Mouse (Mus musculus) MEL (cell line): ENCODE results near the gene Per2. TPM values are rescaled to one million over a fixed set of nuclear protein-coding genes. Genes with fewer than 3 reads are reported as not detected.

Source experiments
- DNase-seq: peaks from one replicate; pipeline ENCODE4 v3.0.0; 2011; ENCODE audit warnings: low read depth, low spot score
- H3K27ac ChIP-seq: 2 replicates; pipeline ENCODE4 v1.5.1; 2012; ENCODE audit warnings: low read depth, mild to moderate bottlenecking, control low read depth, low read length, moderate library complexity; ENCODE audit not compliant: control insufficient read depth
- H3K27me3 ChIP-seq, 2 experiments: fragments of 150-350 bp in 1 of 2; sonication (generic) in 1 of 2; 2 replicates each; pipeline ENCODE4 v1.6.1; 2012; ENCODE audit warnings: low read length in 2 of 2, mild to moderate bottlenecking in 2 of 2, improper control_type of control experiment in 1 of 2, moderate library complexity in 1 of 2; ENCODE audit not compliant: insufficient read depth in 2 of 2, control insufficient read depth in 1 of 2
- H3K36me3 ChIP-seq, 2 experiments: 2 replicates each; pipeline ENCODE4 v1.6.1; 2012 to 2014; ENCODE audit warnings: low read length in 2 of 2, improper control_type of control experiment in 1 of 2, inconsistent platforms in 1 of 2, mild to moderate bottlenecking in 1 of 2; ENCODE audit not compliant: insufficient read depth in 2 of 2, control insufficient read depth in 1 of 2
- H3K4me1 ChIP-seq, 2 experiments: fragments of 150-350 bp in 1 of 2; sonication (generic) in 1 of 2; 2 replicates each; pipeline ENCODE4 v1.6.1; 2012; ENCODE audit warnings: low read length in 2 of 2, improper control_type of control experiment in 1 of 2, mild to moderate bottlenecking in 1 of 2; ENCODE audit not compliant: insufficient read depth in 2 of 2, control insufficient read depth in 1 of 2
- H3K4me3 ChIP-seq, 2 experiments: fragments of 150-350 bp in 1 of 2; sonication (generic) in 1 of 2; 2 replicates each; pipeline ENCODE4 v1.5.1; 2012; ENCODE audit warnings: low read depth in 2 of 2, low read length in 2 of 2, mild to moderate bottlenecking in 2 of 2, moderate library complexity in 2 of 2, control low read depth in 1 of 2, improper control_type of control experiment in 1 of 2; ENCODE audit not compliant: control insufficient read depth in 1 of 2, insufficient read depth in 1 of 2
- H3K79me2 ChIP-seq: 2 replicates; pipeline ENCODE4 v1.6.1; 2012; ENCODE audit warnings: mild to moderate bottlenecking, low read length, moderate library complexity; ENCODE audit not compliant: control insufficient read depth, poor library complexity, insufficient read depth
- H3K9ac ChIP-seq: 2 replicates; pipeline ENCODE4 v1.6.1; 2012; ENCODE audit warnings: low read depth, mild to moderate bottlenecking, control low read depth, low read length, moderate library complexity; ENCODE audit not compliant: control insufficient read depth, poor library complexity, severe bottlenecking
- H3K9me3 ChIP-seq: fragments of 150-350 bp; sonication (generic); replicated peaks from 2 replicates; pipeline ENCODE4 v1.6.1; 2012; ENCODE audit warnings: mild to moderate bottlenecking, low read length, improper control_type of control experiment, moderate library complexity; ENCODE audit not compliant: insufficient read depth
- BHLHE40 ChIP-seq: IDR thresholded peaks from 2 replicates; pipeline ENCODE4 v1.6.1; 2012; ENCODE audit warnings: low read depth, mild to moderate bottlenecking, inconsistent platforms, low read length, improper control_type of control experiment, borderline replicate concordance
- CTCF ChIP-seq, 3 experiments: IDR thresholded peaks in 2 of 3; conservative IDR thresholded peaks in 1 of 3; 2 replicates each; pipeline ENCODE4 v1.5.1; 2011 to 2012; ENCODE audit warnings: low read length in 3 of 3, low read depth in 2 of 3, mild to moderate bottlenecking in 2 of 3, improper control_type of control experiment in 1 of 3, inconsistent platforms in 1 of 3, mixed read lengths in 1 of 3, moderate library complexity in 1 of 3; ENCODE audit not compliant: control insufficient read depth in 1 of 3, insufficient read depth in 1 of 3, poor library complexity in 1 of 3, severe bottlenecking in 1 of 3
- E2F4 ChIP-seq: IDR thresholded peaks from 2 replicates; pipeline ENCODE4 v1.6.1; 2011; ENCODE audit warnings: low read depth, low read length, improper control_type of control experiment, borderline replicate concordance
- ELF1 ChIP-seq: IDR thresholded peaks from 2 replicates; pipeline ENCODE4 v1.6.1; 2014; ENCODE audit warnings: low read depth, mild to moderate bottlenecking, inconsistent platforms, low read length, improper control_type of control experiment, moderate library complexity
- ETS1 ChIP-seq: IDR thresholded peaks from 2 replicates; pipeline ENCODE4 v1.6.1; 2012; ENCODE audit warnings: low read depth, mild to moderate bottlenecking, inconsistent platforms, low read length, improper control_type of control experiment, moderate library complexity
- HCFC1 ChIP-seq: IDR thresholded peaks from 2 replicates; pipeline ENCODE4 v1.6.1; 2012; ENCODE audit warnings: low read depth, mild to moderate bottlenecking, inconsistent platforms, low read length, improper control_type of control experiment, moderate library complexity
- JUND ChIP-seq: IDR thresholded peaks from 2 replicates; pipeline ENCODE4 v1.6.1; 2011; ENCODE audit warnings: low read depth, mild to moderate bottlenecking, improper control_type of control experiment, low read length
- KAT2A ChIP-seq: conservative IDR thresholded peaks from 2 replicates; pipeline ENCODE4 v1.6.1; 2012; ENCODE audit warnings: low read depth, low read length, improper control_type of control experiment, inconsistent platforms
- MAFK ChIP-seq: IDR thresholded peaks from 2 replicates; pipeline ENCODE4 v1.6.1; 2011; ENCODE audit warnings: low read depth, mild to moderate bottlenecking, low read length, improper control_type of control experiment, borderline replicate concordance
- MYB ChIP-seq: IDR thresholded peaks from 2 replicates; pipeline ENCODE4 v1.6.1; 2011; ENCODE audit warnings: mild to moderate bottlenecking, low read depth, low read length, improper control_type of control experiment
- MYC ChIP-seq: IDR thresholded peaks from 2 replicates; pipeline ENCODE4 v1.6.1; 2011; ENCODE audit warnings: low read depth, mild to moderate bottlenecking, low read length, improper control_type of control experiment, moderate library complexity
- TAL1 ChIP-seq: IDR thresholded peaks from 2 replicates; pipeline ENCODE4 v1.6.1; 2012; ENCODE audit warnings: mild to moderate bottlenecking, inconsistent platforms, low read length, moderate library complexity, mixed read lengths
- USF2 ChIP-seq, 2 experiments: IDR thresholded peaks; 2 replicates each; pipeline ENCODE4 v1.6.1; 2011 to 2012; ENCODE audit warnings: improper control_type of control experiment in 2 of 2, low read length in 2 of 2, borderline replicate concordance in 1 of 2, inconsistent platforms in 1 of 2, low read depth in 1 of 2, mild to moderate bottlenecking in 1 of 2; ENCODE audit not compliant: insufficient read depth in 1 of 2
- ZC3H11A ChIP-seq: IDR thresholded peaks from 2 replicates; pipeline ENCODE4 v1.6.1; 2012; ENCODE audit warnings: low read depth, mild to moderate bottlenecking, inconsistent platforms, low read length, improper control_type of control experiment
- ZMIZ1 ChIP-seq: IDR thresholded peaks from 2 replicates; pipeline ENCODE4 v1.6.1; 2012; ENCODE audit warnings: low read depth, mild to moderate bottlenecking, inconsistent platforms, low read length, improper control_type of control experiment, moderate library complexity
- polyA plus RNA-seq, 2 experiments: library from polyadenylated mRNA; stranded (reverse) in 1 of 2; unstranded in 1 of 2; fragments of >175 nt in 1 of 2; fragments of >200 nt in 1 of 2; gene quantifications; 2 replicates each; pipeline versions ENCODE4 v1.2.1 to v1.2.4; 2012; ENCODE audit warnings: low replicate concordance in 2 of 2, low read depth in 1 of 2; ENCODE audit not compliant: insufficient read length in 2 of 2, insufficient read depth in 1 of 2, missing spikeins in 1 of 2
- total RNA-seq: library from RNA; depleted of rRNA; stranded (reverse); fragments of 300-350 nt; gene quantifications from 2 replicates; pipeline ENCODE4 v1.2.3, GENCODE M21; 2012

Per2 gene
- total and polyA plus RNA-seq, 3 experiments: 4.3 to 8.3 TPM; not detected in 1

- no peak for TF ChIP-seq BHLHE40
- TF ChIP-seq CTCF (IDR thresholded peaks at IDR 0.05 in 2 of 3, conservative IDR thresholded peaks at IDR 0.05 in 1 of 3; ENCODE audit: control insufficient read depth in 1 of 3, insufficient read depth in 1 of 3, low read depth in 2 of 3, low read length in 3 of 3, poor library complexity in 1 of 3, severe bottlenecking in 1 of 3): no peak
- TF ChIP-seq JUND: no peak
- TF ChIP-seq ETS1: no peak
- TF ChIP-seq MAFK: no peak
- no peak for TF ChIP-seq MYC
- no peak for TF ChIP-seq ELF1
- TF ChIP-seq E2F4: no peak
- no peak for TF ChIP-seq USF2 (IDR thresholded peaks at IDR 0.05; ENCODE audit: borderline replicate concordance in 1 of 2, insufficient read depth in 1 of 2, low read depth in 1 of 2, low read length in 2 of 2)
- TF ChIP-seq KAT2A: no peak
- no peak for TF ChIP-seq ZC3H11A
- no peak for TF ChIP-seq MYB
- no peak for TF ChIP-seq TAL1
- no peak for TF ChIP-seq HCFC1
- Histone ChIP-seq H3K4me1 (no peaks in the 10 kb centered on the region), H3K27me3 (no peaks in the 10 kb centered on the region), H3K36me3 (peaks cover 4 to 60% of the 10 kb centered on the region in 2 experiments; a peak in 3 of 4 replicates), H3K79me2 (peaks cover 26% of the 10 kb centered on the region), H3K9me3 (no peaks in the 10 kb centered on the region), H3K27ac (no peak overlapping the region), H3K4me3 (no peak overlapping the region), H3K9ac (no peak overlapping the region)
- no peak for DNase-seq
Measured at GRCm38 (mm10) chr1:91390369-91390768, 68.8 kb downstream of the Per2 start.

DNA sequence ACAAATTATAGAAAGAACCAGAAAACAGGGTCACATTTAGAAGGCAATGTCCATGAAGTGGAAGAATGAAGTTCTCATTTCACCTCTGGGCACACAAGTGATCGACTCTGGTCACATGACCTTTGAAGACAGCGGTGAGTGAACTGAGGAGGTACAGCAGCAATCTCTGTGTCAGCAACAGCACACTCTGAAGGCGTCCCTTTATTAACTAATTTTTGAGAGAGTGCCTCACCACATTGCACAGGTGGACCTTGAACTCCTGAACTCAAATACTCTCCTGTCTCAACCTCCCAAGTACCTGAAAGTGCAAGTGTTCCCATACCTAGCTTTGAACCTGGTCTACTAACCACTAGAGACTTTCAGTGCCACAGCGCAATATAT, 78.0 kb downstream of the Per2 start:
- Histone ChIP-seq H3K4me1 (no peaks in the 10 kb centered on the region), H3K9me3 (no peaks in the 10 kb centered on the region), H3K79me2 (no peaks in the 10 kb centered on the region), H3K36me3 (peaks cover 0 to 34% of the 10 kb centered on the region in 2 experiments; a peak in 2 of 4 replicates), H3K4me3 (no peak overlapping the region)
- no peak for DNase-seq
- TF ChIP-seq TAL1 (no peak), ZMIZ1 (no peak)
- TF ChIP-seq, all 39 proteins: peak for 0
- no peak overlapping the region for H3K9ac ChIP-seq
- no peak overlapping the region for H3K27ac ChIP-seq
- no peaks in the 10 kb centered on the region for H3K27me3 ChIP-seq
